Mouse (Mus musculus) spleen, adult 2 months (tissue): ENCODE measurements at regions not wholly inside any gene's neighbourhood (a gene's known extent, or its start where the extent isn't known, plus 50 kb on each side); places are given as distances from the start of the nearest gene placed in this dataset.

Experiments used
- DNase-seq, 2 experiments: peaks; one replicate each; pipeline versions ENCODE4 v3.0.0 to v3.0.0-alpha.2; 2012 to 2021; ENCODE audit warnings: low spot score in 2 of 2, low read depth in 1 of 2
- H3K27ac ChIP-seq: fragments of 200-500 bp; 2 replicates; pipeline ENCODE4 v1.5.1; 2012; ENCODE audit warnings: low read length, inconsistent platforms; ENCODE audit not compliant: insufficient read depth
- H3K27me3 ChIP-seq: fragments of 200-500 bp; 2 replicates; pipeline ENCODE4 v1.6.1; 2012; ENCODE audit warnings: mild to moderate bottlenecking, moderate library complexity, low read length, inconsistent platforms; ENCODE audit not compliant: control insufficient read depth, insufficient read depth
- H3K36me3 ChIP-seq: fragments of 200-500 bp; 2 replicates; pipeline ENCODE4 v1.6.1; 2012; ENCODE audit warnings: mild to moderate bottlenecking, low read length, inconsistent platforms; ENCODE audit not compliant: control insufficient read depth, insufficient read depth
- H3K4me1 ChIP-seq: fragments of 200-500 bp; 2 replicates; pipeline ENCODE4 v1.6.1; 2011; ENCODE audit warnings: inconsistent platforms; ENCODE audit not compliant: control insufficient read depth, insufficient read depth, insufficient read length
- H3K4me3 ChIP-seq: fragments of 200-500 bp; 2 replicates; pipeline ENCODE4 v1.5.1; 2011; ENCODE audit warnings: mild to moderate bottlenecking, inconsistent platforms; ENCODE audit not compliant: insufficient read depth, insufficient read length; ENCODE audit errors: extremely low read depth
- CTCF ChIP-seq: fragments of 200-500 bp; IDR thresholded peaks from 2 replicates; pipeline ENCODE4 v1.5.1; 2011; ENCODE audit warnings: mild to moderate bottlenecking, inconsistent platforms; ENCODE audit not compliant: insufficient read depth, insufficient read length, insufficient replicate concordance; ENCODE audit errors: extremely low read depth
- POLR2A ChIP-seq: fragments of 200-500 bp; IDR thresholded peaks from 2 replicates; pipeline ENCODE4 v1.6.1; 2011; ENCODE audit warnings: low read depth, low read length, inconsistent platforms
- WGBS: fragments of 180-500 bp; shearing (Covaris S2); methylation state at CpG from one replicate; pipeline ENCODE4 v1.1.7; 2018; 5-methylcytosine and 5-hydroxymethylcytosine counted together

GRCm38 (mm10) chr9:120823397-120823796 is 105.6 kb upstream of the Ctnnb1 start:
- no peak overlapping the region for H3K27ac ChIP-seq
- TF ChIP-seq POLR2A (no peak), CTCF (no peak)
- WGBS = 78% methylated on average over 6 of the region's 6 CpGs
- H3K27me3 ChIP-seq = no peaks in the 10 kb centered on the region
- H3K4me1 ChIP-seq = no peaks in the 10 kb centered on the region
- no peaks in the 10 kb centered on the region for H3K36me3 ChIP-seq
- DNase-seq = no peak
- H3K4me3 ChIP-seq = no peak overlapping the region

DNA sequence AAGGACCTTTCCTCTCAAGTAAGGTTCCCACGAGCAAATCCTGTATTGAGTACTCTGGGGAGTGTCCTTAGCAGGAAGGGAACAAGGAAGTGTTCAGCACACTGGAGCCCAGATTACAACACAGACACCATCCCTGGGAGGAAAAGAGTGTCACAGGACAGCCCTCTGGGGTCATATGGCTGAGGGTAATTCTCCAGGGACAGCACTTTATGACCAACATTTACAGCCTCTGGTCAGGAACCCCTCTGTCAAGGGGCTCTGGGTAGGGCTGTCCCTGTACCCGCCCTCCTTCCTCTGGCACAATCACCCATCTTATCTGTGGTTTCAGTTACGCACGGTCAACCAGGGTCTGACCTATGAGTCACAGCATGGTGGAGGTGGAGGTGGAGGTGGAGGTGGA is 102.8 kb upstream of the Ctnnb1 start:
- H3K27ac ChIP-seq = no peak overlapping the region
- 36% methylated on average over 4 of the region's 4 CpGs for WGBS

GRCm38 (mm10) chr9:120830526-120830925 is 98.5 kb upstream of the Ctnnb1 start:
- Histone ChIP-seq H3K27ac (no peak overlapping the region), H3K4me3 (no peak overlapping the region), H3K4me1 (no peaks in the 10 kb centered on the region), H3K27me3 (no peaks in the 10 kb centered on the region), H3K36me3 (no peaks in the 10 kb centered on the region)
- 69% methylated on average over 5 of the region's 5 CpGs for WGBS
- no peak for DNase-seq
- no peak for TF ChIP-seq POLR2A
- TF ChIP-seq CTCF = no peak

More for the DNA sequence above, 102.8 kb upstream of the Ctnnb1 start:
- Histone ChIP-seq H3K36me3 (no peaks in the 10 kb centered on the region), H3K27me3 (no peaks in the 10 kb centered on the region), H3K4me1 (no peaks in the 10 kb centered on the region), H3K4me3 (no peak overlapping the region)
- no peak for DNase-seq
- no peak for TF ChIP-seq CTCF
- no peak for TF ChIP-seq POLR2A

DNA sequence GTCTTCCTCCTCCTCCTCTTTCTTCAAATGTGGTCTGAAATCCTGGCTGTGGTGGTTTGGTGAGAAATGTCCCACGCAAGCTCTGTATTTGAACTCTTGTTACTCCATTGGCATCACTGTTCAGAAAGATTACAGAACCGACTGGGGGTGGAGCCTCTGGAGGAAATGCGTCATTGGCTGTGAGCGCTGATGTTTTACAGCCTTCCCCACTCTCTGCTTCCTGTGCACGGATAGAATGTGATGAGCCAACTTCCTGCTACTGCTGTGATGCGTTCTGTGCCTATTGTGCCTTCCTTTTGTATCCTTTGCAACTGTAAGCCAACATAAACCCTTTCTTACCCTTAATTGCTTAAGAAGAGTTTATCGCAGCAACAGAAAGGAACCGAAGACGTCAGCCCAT is 94.8 kb upstream of the Ctnnb1 start:
- H3K4me3 ChIP-seq = no peak overlapping the region
- no peaks in the 10 kb centered on the region for H3K36me3 ChIP-seq
- H3K27ac ChIP-seq = no peak overlapping the region
- no peak for DNase-seq
- no peaks in the 10 kb centered on the region for H3K4me1 ChIP-seq
- H3K27me3 ChIP-seq = no peaks in the 10 kb centered on the region
- WGBS = 75% methylated on average over 9 of the region's 9 CpGs
- TF ChIP-seq CTCF (no peak), POLR2A (no peak)

DNA sequence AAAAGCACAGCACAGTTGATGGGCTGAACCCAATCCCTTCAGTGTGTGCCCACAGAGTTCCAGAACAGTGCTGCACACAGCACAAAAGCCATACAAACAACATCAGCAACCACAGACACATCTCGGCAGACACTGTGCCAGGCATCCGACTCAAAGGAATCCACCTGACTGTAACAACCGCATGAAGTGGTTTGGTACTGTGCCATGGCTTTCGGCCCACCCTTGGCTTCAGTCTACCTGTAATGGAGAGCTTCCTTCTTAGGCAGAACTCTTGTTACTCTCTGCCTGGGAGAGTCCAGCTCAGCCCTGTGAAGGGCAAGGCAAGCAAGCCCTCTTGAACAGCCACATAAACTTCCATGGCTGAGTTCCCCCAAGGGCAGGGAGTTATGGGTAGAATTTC is 93.4 kb upstream of the Ctnnb1 start:
- H3K27ac ChIP-seq = no peak overlapping the region
- TF ChIP-seq CTCF (no peak), POLR2A (no peak)
- 94% methylated on average over 4 of the region's 4 CpGs for WGBS

DNA sequence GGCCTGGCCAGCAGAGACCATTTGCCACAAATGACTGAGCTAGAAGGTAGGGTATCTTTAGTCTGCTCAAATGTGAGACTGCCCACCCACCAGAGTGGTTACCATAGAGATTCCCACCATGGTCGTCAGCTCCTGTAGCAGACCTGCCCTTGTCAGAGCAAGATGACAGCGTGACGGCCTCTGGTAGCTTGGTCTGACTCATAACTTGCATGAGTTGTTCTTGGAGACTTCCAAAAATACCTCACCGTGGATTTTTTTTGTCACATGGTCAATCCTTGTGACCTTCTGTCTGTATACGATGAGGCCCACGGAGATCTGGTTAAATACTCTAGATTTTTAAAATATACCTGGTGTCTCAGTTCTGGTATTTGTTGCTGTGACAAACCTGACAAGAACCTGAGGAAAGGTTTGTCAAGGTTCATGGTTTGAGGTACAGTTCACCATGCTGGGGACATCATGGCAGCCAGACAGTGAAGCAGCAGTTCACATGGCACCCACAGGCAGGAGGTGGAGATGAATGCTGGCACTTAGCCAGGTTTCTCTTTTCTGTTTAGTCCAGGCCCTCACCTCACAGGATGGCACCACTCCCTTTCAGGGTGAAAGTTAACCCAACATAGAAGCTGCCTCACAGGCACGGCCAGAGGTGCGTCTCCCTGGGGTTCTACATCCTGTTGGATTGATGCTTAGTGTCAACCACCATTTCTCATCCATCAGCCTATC is 91.4 kb upstream of the Ctnnb1 start:
- WGBS = 93% methylated on average over 8 of the region's 8 CpGs
- no peak for DNase-seq
- no peaks in the 10 kb centered on the region for H3K36me3 ChIP-seq
- no peak overlapping the region for H3K4me3 ChIP-seq
- H3K27ac ChIP-seq = no peak overlapping the region
- no peak for TF ChIP-seq CTCF
- no peak for TF ChIP-seq POLR2A
- H3K27me3 ChIP-seq = no peaks in the 10 kb centered on the region
- no peaks in the 10 kb centered on the region for H3K4me1 ChIP-seq

More for the DNA sequence above, 93.4 kb upstream of the Ctnnb1 start:
- H3K4me1 ChIP-seq = no peaks in the 10 kb centered on the region
- no peaks in the 10 kb centered on the region for H3K27me3 ChIP-seq
- H3K36me3 ChIP-seq = no peaks in the 10 kb centered on the region
- H3K4me3 ChIP-seq = no peak overlapping the region
- no peak for DNase-seq

DNA sequence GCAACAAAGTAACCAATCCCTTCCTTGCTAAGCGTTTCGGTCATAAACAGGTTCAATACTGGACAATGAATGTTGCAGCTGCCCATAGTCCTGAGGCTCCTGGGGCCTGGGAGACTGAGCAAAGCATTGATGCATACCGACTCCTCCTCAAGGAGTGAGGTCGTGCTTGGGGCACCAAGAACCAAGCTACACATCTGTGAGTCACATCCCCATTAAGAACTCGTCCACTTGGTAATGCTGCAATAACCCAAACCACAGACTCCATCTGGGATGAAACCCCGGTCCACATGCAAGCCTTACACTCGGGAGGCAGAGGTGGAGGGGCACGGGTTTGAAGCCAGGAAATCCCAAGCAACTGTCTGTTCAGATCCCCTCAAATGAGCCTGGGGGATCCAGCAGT is 85.3 kb upstream of the Ctnnb1 start:
- Histone ChIP-seq H3K27ac (no peak overlapping the region), H3K36me3 (no peaks in the 10 kb centered on the region), H3K4me3 (no peak overlapping the region), H3K27me3 (no peaks in the 10 kb centered on the region), H3K4me1 (no peaks in the 10 kb centered on the region)
- 83% methylated on average over 8 of the region's 8 CpGs for WGBS
- TF ChIP-seq CTCF (no peak), POLR2A (no peak)
- no peak for DNase-seq

DNA sequence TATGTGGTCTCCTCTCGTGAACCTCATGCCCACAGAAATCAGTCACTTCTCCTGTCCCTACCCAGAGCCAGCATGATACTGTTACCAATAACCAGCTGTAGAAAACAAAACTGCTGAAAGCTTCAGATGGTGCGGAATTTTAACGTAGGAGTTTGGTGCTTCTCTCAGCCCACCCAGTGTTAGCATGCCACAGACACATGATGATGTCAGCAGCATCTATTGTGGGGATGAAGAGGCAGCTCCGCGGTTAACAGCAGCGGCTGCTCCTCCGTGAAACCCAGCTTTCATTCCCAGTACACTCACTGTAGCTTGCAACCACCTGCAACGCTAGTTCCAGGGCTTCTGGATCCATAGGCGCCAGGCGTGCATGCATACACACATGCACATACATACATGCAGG is 83.5 kb upstream of the Ctnnb1 start:
- H3K4me1 ChIP-seq = no peaks in the 10 kb centered on the region
- no peak overlapping the region for H3K27ac ChIP-seq
- no peak for DNase-seq
- H3K27me3 ChIP-seq = no peaks in the 10 kb centered on the region
- no peak overlapping the region for H3K4me3 ChIP-seq
- TF ChIP-seq POLR2A = no peak
- TF ChIP-seq CTCF = no peak
- no peaks in the 10 kb centered on the region for H3K36me3 ChIP-seq
- 84% methylated on average over 10 of the region's 10 CpGs for WGBS
